Mouse (Mus musculus) liver, embryonic 12.5 days (tissue): ENCODE data around the gene Setd3. TPM values are rescaled to one million over a fixed set of nuclear protein-coding genes. Genes with fewer than 3 reads are reported as not detected.
A peak's percentile ranks its signal among the peaks of the same experiment; 100 is the strongest.

Experiments
- ATAC-seq: fragments of 200-750 bp; cut with Nextera tagmentation; 2 replicates; pipeline ENCODE4 v1.8.0; 2017; ENCODE audit warnings: moderate number of reproducible peaks, mild to moderate bottlenecking, moderate library complexity
- H3K27ac ChIP-seq: fragments of 300-500 bp; sonication (generic); 2 replicates; pipeline ENCODE4 v1.5.1; 2016; ENCODE audit warnings: mild to moderate bottlenecking
- H3K27me3 ChIP-seq: fragments of 300-500 bp; sonication (generic); replicated peaks from 2 replicates; pipeline ENCODE4 v1.6.1; 2016; ENCODE audit warnings: mild to moderate bottlenecking, moderate library complexity
- H3K36me3 ChIP-seq: fragments of 300-500 bp; sonication (generic); 2 replicates; pipeline ENCODE4 v1.6.1; 2016; ENCODE audit warnings: mild to moderate bottlenecking, moderate library complexity
- H3K4me1 ChIP-seq: fragments of 300-500 bp; sonication (generic); 2 replicates; pipeline ENCODE4 v1.6.1; 2016
- H3K4me2 ChIP-seq: fragments of 300-500 bp; sonication (generic); 2 replicates; pipeline ENCODE4 v1.6.1; 2016; ENCODE audit warnings: mild to moderate bottlenecking, moderate library complexity
- H3K4me3 ChIP-seq: fragments of 300-500 bp; sonication (generic); 2 replicates; pipeline ENCODE4 v1.5.1; 2016; ENCODE audit warnings: mild to moderate bottlenecking, moderate library complexity
- H3K9ac ChIP-seq: fragments of 300-500 bp; sonication (generic); 2 replicates; pipeline ENCODE4 v1.6.1; 2016; ENCODE audit warnings: mild to moderate bottlenecking, moderate library complexity
- H3K9me3 ChIP-seq: fragments of 300-500 bp; sonication (generic); replicated peaks from 2 replicates; pipeline ENCODE4 v1.6.1; 2016; ENCODE audit warnings: mild to moderate bottlenecking, moderate library complexity
- WGBS: fragments of 180-500 bp; shearing (Covaris S2); methylation state at CpG from one replicate; pipeline ENCODE4 v1.1.7; 2016; ENCODE audit not compliant: insufficient replicate concordance; 5-methylcytosine and 5-hydroxymethylcytosine counted together
- polyA plus RNA-seq: library from polyadenylated mRNA; unstranded; fragments of >200 nt; fragmentation: Nextera tagmentation; extraction: Ambion mirVana; gene quantifications from 2 replicates; pipeline ENCODE4 v1.2.1, GENCODE M21; 2016

Gene Setd3
- polyA plus RNA-seq, 1 experiment from 2014 or later = 71.3 TPM

DNA sequence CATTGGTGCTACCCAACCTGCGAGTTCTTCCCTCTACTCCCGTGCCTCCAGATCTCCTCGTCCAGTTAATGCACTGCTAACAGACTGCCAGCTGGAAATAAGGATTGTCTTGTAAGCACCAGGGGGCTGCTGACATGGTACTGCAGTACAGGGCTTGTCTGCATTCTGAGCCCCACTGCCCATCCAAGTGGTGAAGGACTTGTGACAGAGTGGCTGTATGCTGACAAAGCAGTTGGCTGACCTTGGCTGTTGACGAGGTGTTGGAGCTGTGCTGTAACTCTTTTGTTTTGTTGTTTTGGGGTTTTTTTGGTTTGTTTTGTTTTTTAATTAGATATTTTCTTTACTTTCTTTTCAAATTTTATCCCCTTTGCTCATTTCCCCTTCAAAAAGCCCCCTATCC lies 19.3 kb upstream of the Setd3 start:
- no peak for ATAC-seq
- Histone ChIP-seq H3K27ac (no peak overlapping the region), H3K4me2 (no peak overlapping the region), H3K9ac (no peak overlapping the region), H3K9me3 (no peaks in the 10 kb centered on the region), H3K4me1 (no peaks in the 10 kb centered on the region), H3K27me3 (no peaks in the 10 kb centered on the region), H3K36me3 (peaks cover 100% of the 10 kb centered on the region), H3K4me3 (no peak overlapping the region)
- WGBS = 91% methylated on average over 4 of the region's 4 CpGs

DNA sequence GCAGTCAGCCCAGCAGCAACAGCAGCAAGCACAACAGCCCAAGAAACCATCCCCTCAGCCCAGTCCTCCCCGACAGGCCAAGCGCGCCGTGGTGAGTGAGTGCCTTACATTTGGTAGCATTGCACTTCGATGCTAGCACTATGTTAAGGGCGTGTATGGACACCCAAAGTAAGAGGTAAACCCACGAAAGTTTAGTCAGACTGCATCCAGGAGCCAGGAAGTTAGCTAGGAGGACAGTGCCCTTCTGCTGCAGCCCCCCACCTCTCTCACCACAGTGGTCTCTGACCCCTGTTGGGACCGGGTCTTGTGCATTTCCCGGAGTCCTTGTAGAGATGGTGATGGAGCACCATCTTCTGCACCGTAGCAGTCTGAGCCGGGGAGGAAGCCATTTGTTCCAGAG lies 16.6 kb upstream of the Setd3 start:
- H3K4me3 ChIP-seq = no peak overlapping the region
- 87% methylated on average over 11 of the region's 11 CpGs for WGBS
- no peak overlapping the region for H3K4me2 ChIP-seq
- H3K36me3 ChIP-seq = peaks cover 100% of the 10 kb centered on the region
- no peaks in the 10 kb centered on the region for H3K9me3 ChIP-seq
- no peaks in the 10 kb centered on the region for H3K4me1 ChIP-seq
- no peaks in the 10 kb centered on the region for H3K27me3 ChIP-seq
- no peak overlapping the region for H3K27ac ChIP-seq
- no peak for ATAC-seq
- H3K9ac ChIP-seq = no peak overlapping the region

DNA sequence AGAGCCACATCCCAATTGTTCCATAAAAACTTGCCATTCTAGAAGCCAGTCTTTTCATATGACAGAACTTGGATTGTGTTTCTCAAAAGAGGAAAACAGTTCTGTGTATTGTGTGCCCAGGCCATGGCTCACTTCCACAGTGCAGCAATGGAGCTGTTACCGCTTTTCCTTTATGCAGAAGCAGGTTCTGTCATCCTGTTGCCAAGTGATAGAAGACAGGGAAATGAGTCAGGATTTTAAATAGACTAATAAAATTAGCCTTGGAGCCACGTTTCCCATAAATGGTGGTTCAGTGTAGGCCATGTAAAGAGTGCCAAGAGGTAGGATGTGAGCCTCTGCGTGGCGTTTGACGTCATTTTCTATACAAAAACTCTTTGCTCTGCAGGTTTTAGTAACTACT lies 14.8 kb upstream of the Setd3 start:
- Histone ChIP-seq H3K36me3 (peaks cover 100% of the 10 kb centered on the region), H3K9me3 (no peaks in the 10 kb centered on the region), H3K9ac (no peak overlapping the region), H3K4me3 (no peak overlapping the region), H3K27me3 (no peaks in the 10 kb centered on the region), H3K4me1 (no peaks in the 10 kb centered on the region), H3K27ac (no peak overlapping the region), H3K4me2 (no peak overlapping the region)
- ATAC-seq = no peak
- WGBS = 86% methylated on average over 5 of the region's 5 CpGs

DNA sequence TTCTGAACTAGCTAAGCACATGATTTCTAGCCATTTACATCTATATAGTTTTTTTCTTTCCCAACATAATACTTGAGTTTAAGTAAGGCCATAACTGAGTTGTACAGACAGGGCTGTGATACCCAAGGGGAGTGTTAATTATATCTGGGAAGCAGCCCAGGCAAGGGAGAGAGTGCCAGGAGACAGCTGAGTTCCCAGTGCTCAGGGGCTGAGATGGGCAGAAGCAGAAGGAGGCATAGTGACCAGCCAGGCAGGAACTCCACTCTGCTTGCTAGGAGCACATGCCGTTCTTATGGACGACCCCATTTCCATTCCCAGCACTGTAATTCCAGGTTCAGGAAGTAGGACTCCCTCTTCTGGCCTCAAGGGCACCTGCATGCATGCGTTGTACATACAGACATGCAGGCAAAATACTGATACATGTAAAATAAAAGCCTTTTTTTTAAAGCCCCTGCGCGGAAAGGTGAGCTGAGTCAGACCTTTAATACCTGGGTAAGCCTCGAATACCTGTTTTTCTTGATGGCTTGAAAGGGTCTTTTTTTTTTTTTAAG lies 8.5 kb upstream of the Setd3 start:
- Histone ChIP-seq H3K36me3 (peaks cover 98% of the 10 kb centered on the region), H3K27me3 (no peaks in the 10 kb centered on the region), H3K9me3 (no peaks in the 10 kb centered on the region), H3K4me1 (no peaks in the 10 kb centered on the region), H3K4me2 (no peak overlapping the region), H3K4me3 (no peak overlapping the region), H3K9ac (no peak overlapping the region), H3K27ac (no peak overlapping the region)
- ATAC-seq = no peak
- 88% methylated on average over 6 of the region's 6 CpGs for WGBS

DNA sequence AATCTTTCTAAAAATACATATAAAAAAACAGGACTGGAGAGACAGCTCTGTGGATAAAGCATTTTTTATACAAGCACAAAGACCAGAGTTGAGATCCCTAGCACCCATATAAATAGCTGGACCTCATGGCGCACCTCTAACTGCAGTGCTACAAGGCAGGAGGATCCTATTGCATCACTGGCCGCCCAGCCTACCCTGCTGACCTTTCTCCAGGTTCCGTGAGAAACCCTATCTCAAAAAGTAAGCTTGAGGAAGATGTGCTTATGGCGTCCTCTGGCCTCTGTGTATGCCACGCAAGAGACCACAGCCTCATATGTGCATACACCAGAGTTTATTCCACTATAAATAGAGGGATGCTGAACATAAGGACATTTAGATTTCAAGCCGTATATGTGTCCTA lies 2.6 kb upstream of the Setd3 start:
- H3K4me3 ChIP-seq = no peak overlapping the region
- peaks cover 28% of the 10 kb centered on the region for H3K4me1 ChIP-seq
- no peaks in the 10 kb centered on the region for H3K27me3 ChIP-seq
- H3K9ac ChIP-seq = no peak overlapping the region
- H3K36me3 ChIP-seq = peaks cover 56% of the 10 kb centered on the region
- no peak for ATAC-seq
- WGBS = 82% methylated on average over 6 of the region's 6 CpGs
- no peak overlapping the region for H3K27ac ChIP-seq
- no peaks in the 10 kb centered on the region for H3K9me3 ChIP-seq
- no peak overlapping the region for H3K4me2 ChIP-seq

DNA sequence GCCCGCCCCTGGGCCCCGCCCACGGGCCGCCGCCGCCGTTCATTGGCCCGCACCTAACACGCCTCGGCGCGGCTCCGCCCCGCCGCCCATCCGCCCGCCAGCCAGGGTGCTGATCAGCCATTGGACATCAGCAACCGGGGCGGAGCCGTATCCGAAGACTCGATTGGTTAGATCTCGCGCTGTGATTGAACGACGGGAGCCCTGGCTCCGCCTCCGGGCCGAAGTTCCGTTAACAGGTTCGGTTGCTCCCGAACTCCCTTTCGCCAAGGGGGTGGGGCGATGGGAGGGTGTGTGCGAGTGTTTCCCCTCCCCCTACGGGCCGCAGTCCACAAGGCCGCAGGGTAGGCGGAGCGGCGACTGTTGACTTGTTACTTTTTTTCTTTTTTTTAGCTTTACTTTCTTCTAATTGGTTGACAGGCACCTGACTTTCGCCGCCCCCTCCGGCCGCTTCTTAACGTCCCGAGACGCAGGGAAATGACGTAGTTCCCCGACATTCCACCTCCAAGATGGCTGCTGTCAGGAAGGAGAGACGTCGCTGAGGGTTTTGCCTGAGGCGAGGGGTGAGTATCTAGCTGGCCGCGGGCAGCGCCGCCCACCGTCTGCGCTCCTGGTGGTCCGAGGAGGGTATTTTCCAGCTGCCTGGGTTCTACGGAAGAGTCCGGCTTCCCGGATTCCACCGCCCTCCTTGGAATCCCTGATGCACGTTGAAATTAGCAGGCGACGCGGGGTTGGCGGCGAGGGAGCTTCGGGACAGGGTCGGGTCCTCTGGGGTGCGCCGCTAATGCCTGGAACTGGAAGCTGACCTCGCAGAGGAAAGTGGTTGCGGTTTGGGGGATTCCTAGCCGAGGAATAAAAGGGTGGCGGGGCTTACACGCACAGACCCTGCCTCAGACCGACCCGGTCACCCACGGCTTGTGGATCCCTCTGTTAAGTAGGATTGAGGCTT lies 480 bp upstream of the Setd3 start, which contains the start of gene Ccnk:
Ccnk (plus strand) TSS at position 259 of the 946 bp plus-strand sequence.
- H3K9ac ChIP-seq = peak within 1 kb of the TSS; percentile 98
- peak within 1 kb of the TSS; percentile 95 for H3K27ac ChIP-seq
- no peaks in the 10 kb centered on the region for H3K9me3 ChIP-seq
- peak; percentile 95 for ATAC-seq
- H3K36me3 ChIP-seq = peaks cover 41% of the 10 kb centered on the region
- H3K4me3 ChIP-seq = peak within 1 kb of the TSS; percentile 99
- H3K27me3 ChIP-seq = no peaks in the 10 kb centered on the region
- H3K4me1 ChIP-seq = peaks cover 46% of the 10 kb centered on the region
- H3K4me2 ChIP-seq = peak within 1 kb of the TSS; percentile 95
- WGBS = under 1% methylated on average over 80 of the region's 82 CpGs

DNA sequence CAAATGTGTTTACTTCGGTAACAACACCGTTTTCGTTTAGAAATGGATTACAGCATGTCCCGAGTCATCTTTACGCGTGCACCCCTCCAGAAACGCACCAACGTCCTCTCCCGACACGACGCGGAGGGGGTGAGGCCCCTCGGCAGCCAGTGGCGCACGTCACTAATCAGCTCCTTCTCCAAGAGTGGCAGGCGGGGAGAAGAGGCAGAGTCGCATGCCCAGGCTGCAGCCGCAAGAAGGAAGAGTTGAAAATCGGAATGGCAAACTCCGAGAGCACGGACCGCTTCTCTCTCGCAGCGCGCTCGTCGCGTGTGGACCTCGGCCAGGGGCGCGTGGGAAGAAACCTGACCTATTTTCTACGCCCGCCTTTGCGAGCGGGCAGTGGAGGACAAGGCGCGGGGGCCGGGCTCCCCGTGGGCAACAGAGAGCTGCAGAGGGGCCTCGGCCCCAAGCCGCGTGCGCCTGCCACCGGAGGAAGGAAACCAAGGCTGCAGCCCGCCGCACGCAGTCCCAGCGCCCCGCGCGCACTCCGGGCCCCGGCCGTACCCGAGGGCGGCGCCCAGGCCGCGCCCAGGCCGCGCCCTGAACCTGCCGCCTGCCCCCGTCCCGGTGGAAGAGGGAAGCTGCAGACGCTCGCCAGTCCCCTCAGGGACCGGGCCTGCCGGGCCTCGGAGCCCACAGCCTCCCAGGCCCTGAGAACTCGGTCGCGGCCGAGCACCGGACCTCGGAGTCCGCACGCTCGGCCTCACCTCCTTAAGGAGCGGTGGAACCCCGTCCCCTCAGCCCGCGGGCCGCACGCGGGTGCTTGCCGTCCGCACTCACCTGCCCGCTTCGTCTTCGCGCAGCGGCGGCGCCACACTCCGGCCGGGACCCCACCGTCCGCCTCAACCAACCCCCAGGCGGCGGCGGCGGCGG lies 526 bp downstream of the Setd3 start:
- Histone ChIP-seq H3K27ac (peak overlapping the region; percentile 95), H3K4me3 (peak overlapping the region; percentile 99), H3K36me3 (peaks cover 31% of the 10 kb centered on the region), H3K4me1 (peaks cover 50% of the 10 kb centered on the region), H3K4me2 (peak overlapping the region; percentile 95), H3K27me3 (no peaks in the 10 kb centered on the region), H3K9ac (peak overlapping the region; percentile 98), H3K9me3 (no peaks in the 10 kb centered on the region)
- ATAC-seq = peak; percentile 81
- under 1% methylated on average over 94 of the region's 103 CpGs for WGBS

DNA sequence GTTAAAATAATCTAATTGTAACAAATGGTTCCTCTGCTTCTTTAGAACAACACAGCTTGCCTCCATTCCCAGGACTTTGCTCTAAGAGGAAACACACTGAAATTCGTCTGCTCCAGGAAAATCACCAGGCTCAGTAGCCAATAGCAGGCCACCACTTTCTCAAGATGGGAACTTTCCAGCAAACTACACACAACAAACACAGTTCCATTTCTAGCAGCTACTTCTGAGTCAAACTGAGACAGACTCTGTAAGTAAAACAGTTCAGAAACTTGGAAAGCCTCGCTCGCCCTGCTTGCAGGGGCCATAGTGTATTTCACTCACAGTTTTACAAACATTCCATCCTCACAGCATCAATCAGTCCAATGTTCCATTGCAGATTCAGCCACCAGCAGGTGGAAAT lies 2.7 kb downstream of the Setd3 start:
- Histone ChIP-seq H3K27ac (no peak overlapping the region), H3K9ac (0 out of 2 replicates have a peak overlapping the region, but pooled peaks have one; percentile 4), H3K9me3 (no peaks in the 10 kb centered on the region), H3K4me2 (peak overlapping the region; percentile 95; the same call in 1 of the 2 replicates), H3K27me3 (no peaks in the 10 kb centered on the region), H3K4me3 (no peak overlapping the region), H3K4me1 (peaks cover 68% of the 10 kb centered on the region), H3K36me3 (peaks cover 9% of the 10 kb centered on the region; the same call in 1 of the 2 replicates)
- ATAC-seq = no peak
- WGBS = 82% methylated on average over 3 of the region's 3 CpGs

DNA sequence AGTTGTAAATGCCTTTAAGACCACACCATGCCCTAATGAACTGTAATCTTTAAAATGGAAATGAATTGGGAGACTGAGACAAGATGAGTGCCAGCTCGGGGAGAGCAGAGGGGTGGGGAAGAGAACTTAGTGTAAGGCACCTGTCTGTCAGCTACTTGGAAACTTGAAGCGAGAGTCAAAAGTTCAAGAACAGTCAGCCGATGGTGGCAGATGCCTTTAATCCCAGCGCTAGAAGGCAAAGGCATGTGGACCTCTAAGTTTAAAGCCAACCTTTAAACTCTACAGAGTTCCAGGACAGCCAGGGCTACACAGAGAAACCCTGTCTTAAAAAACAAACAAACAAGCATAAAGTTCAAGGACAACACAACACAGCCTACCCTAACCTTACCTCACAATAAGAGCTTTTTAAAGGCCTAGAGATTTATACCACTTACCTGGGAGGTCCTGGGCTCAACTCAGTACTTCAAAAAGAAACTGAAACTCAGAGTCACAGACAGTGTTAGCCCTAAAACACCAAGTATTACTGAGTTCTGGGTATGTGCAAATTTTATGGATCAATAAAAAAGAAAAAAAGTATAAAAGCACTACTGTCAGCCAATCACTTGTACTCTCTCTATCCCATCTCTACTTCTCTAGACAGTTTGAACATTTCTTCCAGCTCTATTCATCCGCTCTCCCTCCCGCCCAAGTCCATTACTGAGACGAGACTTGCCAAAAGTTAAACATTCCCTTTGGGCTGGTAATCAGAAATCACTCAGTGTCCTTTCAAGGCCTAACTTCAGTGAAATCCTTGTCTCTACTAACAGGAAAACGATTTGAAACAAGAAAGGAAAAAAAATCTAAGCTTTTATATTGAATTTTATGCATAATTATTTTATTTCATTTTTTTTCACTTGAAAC lies 4.3 kb downstream of the Setd3 start:
- Histone ChIP-seq H3K4me1 (peaks cover 72% of the 10 kb centered on the region), H3K9ac (no peak overlapping the region), H3K27me3 (no peaks in the 10 kb centered on the region), H3K36me3 (0 out of 2 replicates have a peak, but pooled peaks cover 8% of the 10 kb centered on the region), H3K4me3 (no peak overlapping the region), H3K9me3 (no peaks in the 10 kb centered on the region), H3K27ac (no peak overlapping the region), H3K4me2 (peak overlapping the region; percentile 20; the same call in 1 of the 2 replicates)
- no peak for ATAC-seq
- WGBS = 67% methylated on average over 8 of the region's 8 CpGs

DNA sequence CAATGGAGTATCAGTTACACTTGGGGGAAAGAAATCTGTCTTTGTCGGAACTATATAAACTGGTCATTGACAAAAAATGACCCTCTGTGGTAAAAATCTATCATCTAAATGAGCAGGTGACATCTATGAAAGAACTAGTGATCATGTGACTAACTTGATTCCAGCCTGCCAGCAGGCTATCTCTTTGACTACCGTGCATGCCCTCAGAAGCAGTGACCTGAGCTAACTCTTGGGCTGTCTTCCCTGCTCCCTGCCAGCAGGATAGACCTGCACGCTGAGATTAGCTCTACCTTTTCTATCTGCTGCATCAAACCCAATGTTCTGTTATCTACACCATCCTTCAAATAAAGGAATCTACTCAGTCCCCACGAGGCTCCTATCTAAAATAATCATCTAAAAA lies 6.5 kb downstream of the Setd3 start:
- Histone ChIP-seq H3K36me3 (0 out of 2 replicates have a peak, but pooled peaks cover 8% of the 10 kb centered on the region), H3K9me3 (no peaks in the 10 kb centered on the region), H3K9ac (no peak overlapping the region), H3K27me3 (no peaks in the 10 kb centered on the region), H3K27ac (no peak overlapping the region), H3K4me3 (no peak overlapping the region), H3K4me1 (peaks cover 83% of the 10 kb centered on the region), H3K4me2 (no peak overlapping the region)
- WGBS = 59% methylated on average over 4 of the region's 4 CpGs
- no peak for ATAC-seq

DNA sequence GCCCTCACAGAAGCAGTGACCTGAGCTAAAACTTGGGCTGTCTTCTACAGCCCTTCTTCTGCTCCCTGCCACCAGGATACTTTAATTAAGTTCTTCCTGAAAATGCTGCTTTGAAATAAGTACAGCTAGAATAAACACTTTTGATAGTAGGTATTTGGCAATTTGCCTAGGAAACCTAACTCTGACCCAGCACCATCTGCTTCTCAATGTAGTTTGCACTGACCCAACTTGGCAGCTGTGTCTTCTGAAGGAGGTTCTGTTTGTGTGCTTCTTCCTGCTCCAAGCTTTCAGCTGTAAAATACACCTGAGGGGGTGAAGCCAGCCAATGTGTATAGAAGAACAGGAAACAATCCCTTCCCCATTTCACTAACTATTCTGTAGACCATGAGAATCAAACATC lies 7.8 kb downstream of the Setd3 start:
- 0 out of 2 replicates have a peak, but pooled peaks cover 2% of the 10 kb centered on the region for H3K36me3 ChIP-seq
- no peak overlapping the region for H3K4me3 ChIP-seq
- no peaks in the 10 kb centered on the region for H3K27me3 ChIP-seq
- no peak overlapping the region; the same call in 1 of the 2 replicates for H3K9ac ChIP-seq
- H3K9me3 ChIP-seq = no peaks in the 10 kb centered on the region
- H3K27ac ChIP-seq = no peak overlapping the region
- peaks cover 72% of the 10 kb centered on the region for H3K4me1 ChIP-seq
- H3K4me2 ChIP-seq = no peak overlapping the region
- no peak for ATAC-seq
